Mouse (Mus musculus) naive thymus-derived CD4-positive, alpha-beta T cell, adult 2 months (primary cell): ENCODE results near the gene Lrrtm4.

Experiments used
- DNase-seq: peaks from one replicate; pipeline ENCODE4 v3.0.0-alpha.2; 2011; ENCODE audit warnings: low read depth

Gene Lrrtm4

GRCm38 (mm10) chr6:80328391-80328790, 309.7 kb downstream of the Lrrtm4 start:
- DNase-seq = no peak

GRCm38 (mm10) chr6:80331751-80332150, 313.1 kb downstream of the Lrrtm4 start:
- no peak for DNase-seq

GRCm38 (mm10) chr6:80352307-80352706, 333.6 kb downstream of the Lrrtm4 start:
- DNase-seq = no peak

DNA sequence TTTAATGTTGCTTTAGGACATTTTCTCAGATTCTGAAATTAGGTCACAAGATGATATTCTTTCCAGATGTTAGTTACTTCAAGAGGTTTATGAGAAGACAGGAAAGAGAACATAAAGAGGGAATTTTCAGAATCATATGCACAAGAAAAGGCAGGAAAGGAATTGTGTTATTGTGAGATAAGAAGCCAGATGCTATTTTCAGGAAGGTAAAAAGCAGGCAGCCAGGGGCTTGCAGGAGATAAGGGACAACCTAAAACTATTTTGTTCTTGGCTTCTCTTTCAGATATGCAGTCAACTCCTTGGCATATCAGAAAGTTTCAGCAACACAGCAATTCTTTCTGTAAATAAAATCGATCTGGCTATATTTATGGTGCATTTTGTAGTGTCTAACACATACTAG, 338.4 kb downstream of the Lrrtm4 start:
- no peak for DNase-seq

- DNase-seq = no peak
Observed at GRCm38 (mm10) chr6:80363593-80363992, 344.9 kb downstream of the Lrrtm4 start.

- DNase-seq = no peak
Observed at GRCm38 (mm10) chr6:80366532-80366931, 347.9 kb downstream of the Lrrtm4 start.

GRCm38 (mm10) chr6:80389571-80389970, 370.9 kb downstream of the Lrrtm4 start:
- no peak for DNase-seq

GRCm38 (mm10) chr6:80406757-80407156, 388.1 kb downstream of the Lrrtm4 start:
- no peak for DNase-seq

DNA sequence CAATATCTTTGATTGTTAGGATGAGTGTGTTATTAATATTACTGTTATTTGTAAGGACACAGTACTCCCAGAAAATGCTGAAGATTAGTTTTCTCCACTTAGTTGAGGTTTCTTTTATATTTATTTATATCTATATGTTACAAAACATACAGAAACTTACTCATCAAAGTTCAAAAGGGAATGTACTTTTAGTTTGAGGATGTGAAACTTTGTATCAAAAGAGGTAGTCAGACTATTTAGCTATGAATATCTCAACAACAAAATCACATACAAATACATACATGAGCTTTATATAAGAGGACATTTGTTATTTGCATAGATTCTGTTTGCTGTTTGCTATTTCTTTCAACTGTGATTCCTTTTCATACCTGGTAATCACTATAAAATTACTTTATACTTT, 421.5 kb downstream of the Lrrtm4 start:
- DNase-seq = no peak

- no peak for DNase-seq
Observed at GRCm38 (mm10) chr6:80470546-80470945, 451.9 kb downstream of the Lrrtm4 start.

- DNase-seq = no peak
Observed at GRCm38 (mm10) chr6:80476153-80476552, 457.5 kb downstream of the Lrrtm4 start.

- DNase-seq = no peak
Observed at GRCm38 (mm10) chr6:80545017-80545416, 526.3 kb downstream of the Lrrtm4 start.

GRCm38 (mm10) chr6:80549907-80550306, 531.2 kb downstream of the Lrrtm4 start:
- no peak for DNase-seq

- no peak for DNase-seq
Observed at GRCm38 (mm10) chr6:80553398-80553797, 534.7 kb downstream of the Lrrtm4 start.

DNA sequence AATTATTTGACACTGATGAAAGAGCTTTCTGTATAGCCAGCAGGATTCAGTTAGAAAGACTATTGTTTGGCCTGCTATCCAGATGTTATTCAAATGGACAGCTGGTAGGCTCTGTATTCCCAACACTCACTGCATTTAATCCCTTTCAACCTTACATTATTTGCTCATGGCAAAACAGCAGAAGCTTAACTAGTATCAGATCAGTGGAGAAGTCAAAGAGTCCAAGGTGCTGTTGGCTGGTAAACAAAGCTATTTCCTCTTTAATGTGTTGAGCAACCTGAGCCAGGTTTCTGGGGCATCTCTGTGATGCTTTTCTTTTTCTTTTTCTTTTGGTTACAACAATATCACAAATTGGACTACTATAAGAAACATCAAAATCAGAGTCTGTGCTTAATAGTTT, 536.3 kb downstream of the Lrrtm4 start:
- DNase-seq = no peak

GRCm38 (mm10) chr6:80577227-80577626, 558.5 kb downstream of the Lrrtm4 start:
- no peak for DNase-seq

DNA sequence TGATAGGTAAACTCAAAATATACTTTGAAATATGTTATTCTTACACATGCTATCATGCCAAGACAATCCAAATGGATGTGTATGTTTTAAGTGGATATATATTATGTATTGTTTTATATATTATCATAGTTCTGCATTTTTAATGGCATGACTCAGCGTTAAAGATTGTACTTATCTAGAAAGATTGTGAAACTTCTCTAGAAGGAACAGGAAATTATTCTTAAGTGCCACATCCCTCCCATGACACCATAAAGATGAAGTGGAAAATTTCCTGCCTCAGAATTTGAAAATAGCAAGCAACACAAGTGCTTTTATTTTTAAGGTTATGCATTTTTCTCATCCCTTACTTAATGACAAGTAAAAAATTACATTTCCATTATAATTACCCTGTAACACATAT, 563.5 kb downstream of the Lrrtm4 start:
- no peak for DNase-seq

DNA sequence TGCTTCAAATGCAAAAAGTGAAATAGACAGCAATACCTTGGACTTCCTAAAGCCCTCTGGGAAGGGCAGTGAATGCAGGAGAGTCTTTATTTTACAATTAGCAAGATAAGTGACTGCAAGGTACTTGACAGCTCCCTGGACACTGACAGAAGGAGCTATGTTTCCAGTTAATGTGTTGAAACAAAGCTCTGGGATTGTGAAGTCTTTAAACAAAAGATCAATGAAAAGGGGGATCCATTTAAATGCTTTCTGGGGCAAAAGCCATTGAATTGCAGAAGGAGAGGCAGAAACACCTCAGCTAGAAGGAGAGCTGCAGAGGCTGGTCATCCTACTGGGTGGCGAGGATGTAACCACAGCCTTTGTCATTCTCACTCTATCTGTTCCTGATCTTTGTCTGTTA, 571.1 kb downstream of the Lrrtm4 start:
- DNase-seq = no peak

DNA sequence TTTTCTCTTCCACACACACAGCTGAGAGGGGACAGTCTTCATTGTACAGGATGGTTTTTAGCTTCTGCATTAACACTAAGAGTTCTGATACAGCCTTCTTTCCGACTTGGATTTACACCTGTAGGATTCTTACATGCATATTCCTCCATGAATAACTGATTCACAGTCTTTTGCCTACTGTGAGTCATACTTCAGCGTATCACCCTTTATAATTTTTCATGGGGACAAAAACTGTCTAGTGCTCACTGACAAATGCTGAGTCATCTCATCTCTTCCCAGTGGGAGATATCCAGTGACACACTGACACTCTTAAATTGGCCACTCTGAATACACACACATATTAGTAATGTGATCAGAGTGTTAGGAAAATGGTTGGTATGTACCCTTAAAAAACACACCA, 600.8 kb downstream of the Lrrtm4 start:
- DNase-seq = no peak

DNA sequence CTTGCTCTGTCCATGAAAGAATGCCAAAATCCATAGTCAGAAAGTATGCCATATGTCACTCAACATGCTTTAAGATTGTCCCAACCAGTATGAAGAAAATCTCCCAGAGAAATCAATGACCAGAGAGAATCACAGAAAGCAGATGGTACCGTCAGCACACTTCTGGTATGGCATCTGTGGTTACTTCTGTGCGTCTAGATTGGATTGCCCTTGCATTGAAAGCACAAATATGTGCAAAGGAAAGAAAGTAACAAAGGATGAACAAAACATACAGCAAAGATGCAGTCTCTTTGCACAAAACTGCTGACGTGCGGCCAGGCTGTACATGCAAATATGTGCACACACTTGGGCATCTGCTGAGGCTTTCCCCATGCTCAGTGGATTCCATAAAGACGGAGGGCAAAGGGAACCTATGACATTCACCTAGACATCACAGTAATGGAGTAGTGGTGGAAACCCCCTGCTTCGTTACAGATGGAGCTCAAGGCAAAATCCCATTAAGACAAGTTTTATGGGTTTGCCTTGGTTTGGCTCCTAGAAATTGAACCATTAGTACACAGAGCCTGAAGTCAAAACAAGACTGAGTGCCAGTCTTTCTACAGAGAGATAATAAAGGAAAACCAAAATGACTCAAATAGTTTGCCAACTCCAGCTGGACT, 604.1 kb downstream of the Lrrtm4 start:
- DNase-seq = no peak

DNA sequence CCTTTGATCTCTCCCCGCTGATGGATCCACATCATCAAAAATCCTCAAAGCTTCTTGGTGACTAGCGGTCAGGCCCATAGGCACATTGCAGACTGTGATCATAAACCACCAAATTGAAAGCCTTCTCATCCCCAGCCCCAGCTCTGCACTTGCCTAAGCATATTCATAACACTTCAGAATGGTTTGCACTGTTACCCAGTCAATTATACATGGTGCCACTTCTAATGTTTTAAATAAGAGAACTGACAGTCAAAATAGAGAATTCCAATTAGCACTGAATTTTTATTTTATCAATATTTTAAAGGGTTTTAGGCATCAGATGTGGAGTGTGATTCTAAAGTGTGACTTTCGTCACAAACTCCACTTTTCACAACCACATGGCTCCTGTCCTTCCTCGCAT, 606.8 kb downstream of the Lrrtm4 start:
- DNase-seq = no peak

DNA sequence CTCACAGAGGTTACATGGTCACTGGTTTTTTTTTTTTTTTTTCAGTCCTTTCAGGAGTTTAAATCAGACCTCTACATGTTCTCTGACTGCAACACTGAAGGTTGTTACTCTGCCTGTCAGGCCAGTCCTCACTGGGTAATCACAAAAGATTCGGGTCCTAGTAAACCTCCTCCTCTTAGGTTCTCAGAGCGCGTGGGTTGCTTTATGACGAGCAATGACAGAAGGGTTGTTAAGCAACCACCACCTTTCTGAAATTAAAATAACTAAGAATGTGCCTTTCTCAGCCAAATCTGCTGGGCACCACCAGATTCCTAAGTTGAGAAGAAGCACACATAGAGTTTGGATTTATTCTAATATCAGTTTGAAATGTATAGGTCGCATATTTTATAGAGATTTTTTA, 644.1 kb downstream of the Lrrtm4 start:
- no peak for DNase-seq

DNA sequence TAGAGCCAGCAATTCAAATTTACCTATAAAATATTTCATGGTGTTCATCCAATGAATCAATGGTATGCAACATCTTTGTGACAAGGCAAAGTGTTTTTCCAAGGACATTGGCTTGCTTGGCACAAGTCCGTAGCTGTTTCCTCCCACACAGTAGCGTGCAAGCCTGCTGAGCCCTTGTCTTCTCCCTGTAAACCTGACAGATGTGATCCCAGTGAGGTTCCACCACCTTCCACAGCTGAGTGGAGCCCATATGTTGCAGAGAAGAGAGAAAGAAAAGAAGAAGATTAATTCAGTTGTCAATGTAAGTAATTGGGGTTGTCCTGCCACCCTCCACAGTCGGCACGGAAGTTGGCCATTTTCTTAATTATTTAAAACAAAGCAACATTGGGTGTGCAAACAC, 645.4 kb downstream of the Lrrtm4 start:
- no peak for DNase-seq

DNA sequence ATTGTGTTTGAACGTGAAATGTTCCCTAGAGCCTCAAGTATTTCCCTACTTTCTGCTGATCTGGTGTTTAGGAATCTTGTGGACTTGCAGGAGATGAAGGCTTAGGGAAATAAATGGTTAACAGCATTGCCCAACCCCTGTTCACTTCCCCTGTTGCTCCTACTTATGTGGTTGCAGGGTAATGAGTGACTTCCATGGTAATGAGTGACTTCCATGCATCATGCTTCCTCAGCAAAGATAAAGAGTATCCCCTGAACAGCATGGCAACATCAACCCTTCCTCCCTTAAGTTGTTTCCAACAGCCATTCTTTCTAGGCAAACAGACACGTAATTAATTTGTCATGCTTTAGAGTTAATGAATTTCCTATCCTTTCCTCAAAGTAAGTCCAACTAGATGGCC, 685.5 kb downstream of the Lrrtm4 start:
- DNase-seq = no peak

DNA sequence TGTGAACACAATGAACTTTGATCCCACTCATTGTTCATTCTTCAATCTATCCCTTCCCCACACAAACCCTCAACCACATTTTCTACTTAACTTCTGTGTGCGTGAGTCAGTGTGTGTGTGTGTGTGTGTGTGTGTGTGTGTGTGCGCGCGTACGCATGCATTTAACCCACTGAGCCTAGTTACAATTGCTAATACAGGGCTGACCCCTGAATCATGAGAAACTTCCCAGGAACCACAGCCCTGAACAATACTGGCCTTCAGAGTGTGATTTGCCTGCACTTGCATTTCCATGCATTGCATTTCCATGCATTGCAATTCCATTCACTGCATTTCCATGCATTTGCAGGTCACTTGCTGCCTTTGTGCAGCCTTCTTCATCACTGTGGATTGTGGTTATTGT, 701.8 kb downstream of the Lrrtm4 start:
- DNase-seq = no peak
